Mouse (Mus musculus): ENCODE data around the gene Trpc5os.

DNA sequence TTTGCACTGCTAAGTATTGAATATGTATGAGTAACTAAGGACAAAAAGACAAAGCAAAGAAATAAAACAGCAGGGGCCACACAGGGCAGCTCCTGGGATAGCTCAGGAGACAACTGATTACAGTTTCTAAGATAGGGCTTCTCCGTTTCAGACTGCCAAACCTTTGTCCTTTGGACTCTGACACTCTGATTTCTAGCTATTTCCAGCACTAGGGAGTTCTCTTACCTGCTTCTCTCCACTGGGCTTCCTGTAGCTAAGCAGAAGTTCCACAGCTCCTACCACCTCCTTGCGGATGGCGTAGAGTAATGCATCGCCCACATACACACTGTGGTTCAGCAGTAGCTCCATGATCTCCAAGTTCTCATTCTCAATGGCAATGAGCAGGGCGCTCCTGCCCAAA is 66.9 kb downstream of the Trpc5os start:
- TF ChIP-seq CTCF (IDR thresholded peaks at IDR 0.05; ENCODE audit: low read depth): no peak
- no peak for TF ChIP-seq EP300 (IDR thresholded peaks at IDR 0.05; ENCODE audit: low read depth)

All from liver, embryonic 14.5 days (tissue).